Mouse (Mus musculus) neural tube, embryonic 12.5 days (tissue): ENCODE measurements around the gene Col25a1. TPM values are rescaled to one million over a fixed set of nuclear protein-coding genes. Genes with fewer than 3 reads are reported as not detected.

Source experiments
- ATAC-seq: fragments of 200-750 bp; cut with Nextera tagmentation; 2 replicates; pipeline ENCODE4 v1.8.0; 2017; ENCODE audit warnings: low read depth, mild to moderate bottlenecking, moderate TSS enrichment, moderate library complexity; ENCODE audit not compliant: low FRiP score
- H3K27ac ChIP-seq: fragments of 300-500 bp; sonication (generic); 2 replicates; pipeline ENCODE4 v1.5.1; 2016
- H3K27me3 ChIP-seq: fragments of 300-500 bp; sonication (generic); replicated peaks from 2 replicates; pipeline ENCODE4 v1.6.1; 2016; ENCODE audit warnings: mild to moderate bottlenecking
- H3K36me3 ChIP-seq: fragments of 300-500 bp; sonication (generic); 2 replicates; pipeline ENCODE4 v1.6.1; 2016; ENCODE audit warnings: mild to moderate bottlenecking
- H3K4me1 ChIP-seq: fragments of 300-500 bp; sonication (generic); 2 replicates; pipeline ENCODE4 v1.6.1; 2016
- H3K4me2 ChIP-seq: fragments of 300-500 bp; sonication (generic); replicated peaks from 2 replicates; pipeline ENCODE4 v1.6.1; 2016; ENCODE audit warnings: mild to moderate bottlenecking
- H3K4me3 ChIP-seq: fragments of 300-500 bp; sonication (generic); 2 replicates; pipeline ENCODE4 v1.5.1; 2016
- H3K9ac ChIP-seq: fragments of 300-500 bp; sonication (generic); 2 replicates; pipeline ENCODE4 v1.6.1; 2016; ENCODE audit warnings: mild to moderate bottlenecking
- H3K9me3 ChIP-seq: fragments of 300-500 bp; sonication (generic); 2 replicates; pipeline ENCODE4 v1.6.1; 2016; ENCODE audit warnings: mild to moderate bottlenecking
- WGBS: fragments of 180-500 bp; shearing (Covaris S2); methylation state at CpG from one replicate; pipeline ENCODE4 v1.1.7; 2016; 5-methylcytosine and 5-hydroxymethylcytosine counted together
- polyA plus RNA-seq: library from polyadenylated mRNA; unstranded; fragments of >200 nt; fragmentation: Nextera tagmentation; extraction: Ambion mirVana; gene quantifications from 2 replicates; pipeline ENCODE4 v1.2.1, GENCODE M21; 2016

Col25a1 gene
- polyA plus RNA-seq, 1 experiment from 2014 or later = 5.4 TPM

DNA sequence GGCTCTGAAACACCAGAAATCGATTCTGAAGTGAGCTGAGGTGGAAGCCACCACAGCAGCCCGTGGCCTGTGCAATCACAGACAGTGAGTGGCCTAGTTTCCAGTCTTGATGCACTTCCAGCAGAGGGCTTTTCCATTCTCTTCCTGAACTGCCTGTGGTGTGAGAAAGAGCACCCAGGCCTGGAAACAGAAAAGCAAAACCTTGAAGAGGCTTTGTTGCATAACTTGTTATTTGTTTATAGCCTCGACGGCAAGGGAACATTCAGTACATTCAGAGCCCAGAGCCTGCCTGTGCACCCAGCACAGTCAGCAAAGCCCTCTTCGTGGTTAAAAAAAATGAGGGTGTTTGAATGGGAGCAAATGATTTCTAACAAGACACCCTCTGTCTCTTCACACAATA is 502.6 kb downstream of the Col25a1 start:
- H3K9me3 ChIP-seq = no peaks in the 10 kb centered on the region
- no peak overlapping the region for H3K4me2 ChIP-seq
- ATAC-seq = no peak
- H3K27me3 ChIP-seq = no peaks in the 10 kb centered on the region
- no peak overlapping the region for H3K27ac ChIP-seq
- no peaks in the 10 kb centered on the region for H3K4me1 ChIP-seq
- H3K36me3 ChIP-seq = no peaks in the 10 kb centered on the region
- no peak overlapping the region for H3K9ac ChIP-seq
- WGBS = 76% methylated on average over 5 of the region's 5 CpGs
- H3K4me3 ChIP-seq = no peak overlapping the region

DNA sequence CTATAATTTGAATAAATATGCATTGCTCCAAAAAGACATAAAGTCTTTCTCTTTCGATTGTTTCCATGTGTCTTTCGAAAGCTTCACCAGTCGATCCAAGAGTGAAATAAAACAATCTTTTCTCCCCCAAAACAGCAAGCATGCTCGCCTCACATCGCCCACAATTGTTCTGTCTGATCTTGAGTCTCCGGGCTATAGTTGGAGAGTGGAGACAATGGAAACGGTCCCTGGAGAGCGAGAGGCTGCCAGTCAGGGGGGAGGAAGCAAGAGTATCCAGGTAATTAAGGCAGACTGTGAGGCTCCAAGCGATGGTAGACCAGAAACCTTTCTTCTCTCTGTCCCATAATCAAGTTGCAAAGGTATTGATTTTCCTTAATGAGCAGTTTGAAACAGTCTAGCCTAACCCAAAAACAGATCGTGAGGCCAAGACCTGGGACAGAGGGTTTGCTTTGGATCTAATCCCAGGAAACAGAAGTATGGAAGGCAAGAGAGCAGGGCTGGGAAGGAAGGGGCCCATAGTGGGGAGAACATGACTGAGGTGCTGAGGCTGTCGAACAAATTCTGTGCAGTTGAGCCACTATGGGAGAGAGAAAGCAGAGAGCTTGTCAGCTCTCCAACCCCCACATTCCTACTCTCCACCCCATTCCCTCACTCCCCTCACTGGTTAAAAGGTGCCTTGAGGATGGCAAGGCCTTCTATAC is 515.0 kb downstream of the Col25a1 start:
- no peaks in the 10 kb centered on the region for H3K4me1 ChIP-seq
- 79% methylated on average over 11 of the region's 11 CpGs for WGBS
- H3K9me3 ChIP-seq = no peaks in the 10 kb centered on the region
- H3K4me3 ChIP-seq = no peak overlapping the region
- no peaks in the 10 kb centered on the region for H3K36me3 ChIP-seq
- H3K27ac ChIP-seq = no peak overlapping the region
- no peak overlapping the region for H3K9ac ChIP-seq
- no peak overlapping the region for H3K4me2 ChIP-seq
- H3K27me3 ChIP-seq = no peaks in the 10 kb centered on the region
- ATAC-seq = no peak

Other genes starting within 250 kb of the Col25a1 start
- gene Casp6, start 230.1 kb upstream of the Col25a1 start, polyA plus RNA-seq = 53.2 and 54.6 TPM in 2 replicates
- 2.0 and 2.6 TPM in 2 replicates for gene Mcub, start 161.3 kb upstream of the Col25a1 start, polyA plus RNA-seq
- gene Sec24b, start 69.9 kb upstream of the Col25a1 start, polyA plus RNA-seq = 33.0 and 35.0 TPM in 2 replicates